Mouse (Mus musculus): ENCODE data around the gene Ppm1l.
"Not testable (repeated sequence)": the region's sequence is repeated elsewhere in the genome, so short reads cannot be mapped to it uniquely, and the experiment has no call there.

Gene Ppm1l

DNA sequence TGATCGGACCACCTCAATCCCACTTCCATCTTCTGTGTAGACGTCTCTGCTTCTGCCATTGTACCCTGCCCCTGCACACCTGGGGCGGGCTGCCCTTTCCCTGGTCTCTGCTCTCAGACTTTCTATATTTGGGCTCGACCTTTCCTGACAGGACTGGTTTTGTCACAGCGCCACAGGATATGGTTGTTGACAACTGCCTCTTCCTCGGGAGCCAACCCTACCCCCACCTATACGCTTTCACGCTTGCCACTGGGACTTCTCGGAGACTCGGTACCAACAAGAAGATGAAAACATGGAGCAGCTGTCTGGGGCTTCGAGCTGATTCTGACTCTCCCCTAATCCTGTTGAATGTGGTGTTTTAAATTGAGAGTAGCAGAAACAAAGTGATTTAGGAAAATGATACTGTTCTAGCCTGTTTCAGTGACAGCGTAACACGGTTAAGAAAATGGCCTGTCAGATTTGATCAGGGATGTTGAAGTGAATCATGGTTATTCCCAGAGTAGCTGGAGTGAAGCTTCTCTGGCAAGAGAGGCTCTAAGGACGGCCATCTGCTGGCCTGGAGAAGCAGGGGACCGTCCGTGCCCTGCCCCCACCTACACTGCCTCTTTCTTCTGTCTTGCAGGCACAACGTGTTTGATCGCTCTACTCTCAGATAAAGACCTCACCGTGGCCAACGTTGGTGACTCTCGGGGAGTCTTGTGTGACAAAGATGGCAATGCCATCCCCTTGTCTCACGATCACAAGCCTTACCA is 232.2 kb downstream of the Ppm1l start:
- no peak for DNase-seq

DNA sequence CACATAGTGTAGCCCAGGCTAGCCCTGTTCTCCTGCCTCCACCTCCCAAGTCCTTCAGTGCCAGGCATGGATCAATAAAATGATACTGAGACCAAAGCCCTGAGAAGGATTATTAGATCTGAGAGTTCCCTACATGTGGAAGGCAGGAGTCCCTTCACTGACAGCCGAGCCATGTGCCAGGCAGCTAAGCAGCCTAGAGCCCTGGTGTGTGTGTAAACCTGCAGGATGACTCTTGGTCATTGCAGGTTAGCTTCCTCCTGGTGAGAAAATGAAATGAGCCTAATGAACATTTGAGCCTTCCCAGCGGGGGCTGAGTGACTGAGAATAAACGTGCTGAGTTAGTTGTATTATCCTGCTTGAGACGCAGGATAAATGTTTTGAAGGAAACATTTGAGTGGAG is 232.9 kb downstream of the Ppm1l start:
- no peak for DNase-seq

DNA sequence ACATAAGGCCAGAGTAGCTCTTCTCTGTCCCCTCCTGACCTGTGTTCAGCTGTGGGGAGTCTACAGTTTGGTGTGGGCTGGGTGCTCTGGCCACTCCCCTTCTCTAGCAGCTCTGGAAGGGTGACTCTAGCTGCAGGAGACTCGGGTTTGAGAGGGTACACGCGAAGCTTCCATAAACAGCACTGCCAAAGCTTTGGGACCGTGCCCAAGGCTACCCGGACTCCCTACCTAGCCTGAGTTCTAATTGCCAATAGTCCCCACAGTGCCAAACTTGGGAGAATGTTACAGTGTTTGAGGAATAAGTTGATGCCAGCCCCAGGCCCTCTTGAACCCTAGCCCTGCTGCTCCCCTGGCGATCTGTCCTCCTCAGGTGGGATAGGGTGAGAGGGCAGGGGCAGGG is 238.8 kb downstream of the Ppm1l start:
- DNase-seq: no peak

DNA sequence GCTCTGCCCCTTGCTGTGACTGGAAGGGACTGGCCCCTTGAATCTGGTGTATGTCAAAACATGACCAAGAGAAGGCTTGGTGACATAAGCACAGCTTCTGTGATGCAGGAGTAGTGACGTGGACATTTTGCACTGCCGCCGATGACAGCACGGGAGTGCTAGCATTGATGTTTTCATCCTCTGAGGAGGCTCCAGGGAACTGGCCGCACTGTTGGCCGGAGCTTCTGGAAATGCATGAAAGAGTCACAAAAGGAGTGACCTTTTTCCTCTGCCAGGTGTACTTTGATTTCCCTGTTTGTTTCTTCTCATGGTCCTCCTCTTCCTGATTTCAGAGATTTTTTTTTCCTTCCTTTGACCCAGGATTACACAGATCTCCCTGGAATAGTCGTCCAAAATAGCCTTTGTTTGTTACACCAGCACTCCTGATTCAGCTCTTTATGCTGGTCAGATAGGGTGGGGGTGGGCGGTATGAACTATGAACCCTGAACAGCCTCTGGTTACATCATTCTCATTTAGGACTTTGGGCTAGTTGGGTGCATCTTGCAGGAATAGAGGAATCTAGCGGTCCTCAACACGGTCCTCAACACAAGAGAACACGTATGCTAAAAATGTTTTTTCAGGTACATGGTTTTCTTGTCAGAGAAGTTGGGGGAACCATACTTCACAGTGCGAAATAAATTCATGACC is 239.6 kb downstream of the Ppm1l start:
- no peak for DNase-seq

DNA sequence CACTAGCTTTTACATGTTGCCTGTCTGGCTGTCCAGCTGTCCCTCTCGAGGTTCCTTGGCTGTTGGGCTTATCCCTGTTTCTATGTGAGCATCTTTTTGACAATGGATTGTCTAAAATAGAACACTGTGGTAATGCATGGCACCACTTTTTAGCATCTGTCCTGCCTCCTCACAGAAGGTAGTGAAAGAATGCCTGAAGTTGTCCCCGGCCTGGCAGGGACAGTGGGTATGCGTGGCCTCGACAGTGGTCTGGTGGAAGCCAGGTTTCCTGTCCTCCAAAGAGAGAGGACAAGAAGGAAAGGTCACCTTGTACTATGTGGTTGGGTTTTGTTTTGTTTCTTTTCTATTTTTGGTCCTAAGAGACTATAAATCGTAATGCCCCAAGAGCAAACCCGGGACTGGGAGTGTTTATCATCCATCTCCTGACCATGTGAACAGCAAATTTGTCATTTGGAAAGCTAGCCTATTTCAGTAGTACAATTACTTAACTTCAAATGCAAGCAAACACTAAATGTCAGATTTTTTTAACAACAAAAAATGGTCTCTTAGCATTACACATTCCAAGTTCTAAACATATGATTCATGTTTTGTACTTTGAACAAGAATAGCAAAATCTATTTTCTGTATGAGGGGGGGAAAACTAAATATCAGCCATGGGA is 242.8 kb downstream of the Ppm1l start:
- no peak for DNase-seq

DNA sequence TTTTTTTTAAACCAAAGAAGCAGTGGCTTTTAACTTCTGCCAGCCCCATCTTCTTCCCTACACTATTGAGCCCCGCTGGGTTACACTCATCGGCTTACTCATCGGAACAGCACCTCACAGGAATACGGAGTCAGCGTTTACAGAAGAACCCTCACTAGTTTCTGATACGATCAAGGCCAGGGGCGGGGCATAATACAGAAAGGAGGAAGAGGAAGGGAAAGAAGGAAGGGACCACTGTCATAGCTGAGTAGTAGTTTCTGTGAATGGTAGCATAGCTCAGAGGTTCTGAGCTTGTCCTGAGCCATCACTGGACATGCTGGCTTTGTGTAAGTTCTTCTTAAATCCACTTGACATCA is 243.3 kb downstream of the Ppm1l start:
- DNase-seq: no peak

DNA sequence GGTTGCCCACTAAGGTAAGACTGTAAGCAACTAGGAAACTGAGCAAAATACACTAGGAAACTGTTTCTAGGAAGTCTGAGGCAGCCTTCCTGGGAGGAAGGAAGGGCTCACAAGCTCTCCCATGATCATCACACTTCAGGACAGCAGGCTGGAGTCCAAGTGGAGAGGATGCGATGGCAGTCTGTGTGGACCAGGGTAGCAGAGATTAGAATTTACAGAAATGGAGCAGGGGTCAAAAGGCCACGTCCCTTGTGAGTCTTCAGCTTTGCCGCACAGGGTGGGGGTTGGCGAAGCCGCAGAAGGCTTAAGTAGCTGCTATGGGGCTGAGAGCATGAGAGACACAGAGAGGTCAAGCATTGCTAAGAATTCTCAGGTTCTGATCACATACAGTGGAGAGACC is 245.0 kb downstream of the Ppm1l start:
- no peak for DNase-seq

DNA sequence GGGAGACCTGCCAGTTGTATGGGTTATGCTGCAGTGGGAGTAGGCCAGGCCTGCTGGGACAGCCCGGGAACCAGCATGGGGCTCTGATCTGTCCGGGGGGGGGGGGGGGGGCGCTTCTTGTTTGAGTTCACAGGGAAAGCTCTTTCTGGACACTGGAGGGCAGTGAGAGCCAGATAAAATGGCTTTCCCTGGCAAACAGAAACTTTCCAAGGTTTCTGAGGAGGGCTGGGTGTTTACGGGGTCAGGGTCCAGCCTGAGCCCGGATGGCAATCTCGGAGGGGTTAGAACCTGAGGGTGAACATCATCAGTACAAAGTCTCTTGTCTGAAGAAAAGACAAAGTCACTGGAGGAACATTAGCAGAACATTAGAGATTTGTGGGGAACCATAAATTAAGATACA is 246.7 kb downstream of the Ppm1l start:
- DNase-seq: no peak

DNA sequence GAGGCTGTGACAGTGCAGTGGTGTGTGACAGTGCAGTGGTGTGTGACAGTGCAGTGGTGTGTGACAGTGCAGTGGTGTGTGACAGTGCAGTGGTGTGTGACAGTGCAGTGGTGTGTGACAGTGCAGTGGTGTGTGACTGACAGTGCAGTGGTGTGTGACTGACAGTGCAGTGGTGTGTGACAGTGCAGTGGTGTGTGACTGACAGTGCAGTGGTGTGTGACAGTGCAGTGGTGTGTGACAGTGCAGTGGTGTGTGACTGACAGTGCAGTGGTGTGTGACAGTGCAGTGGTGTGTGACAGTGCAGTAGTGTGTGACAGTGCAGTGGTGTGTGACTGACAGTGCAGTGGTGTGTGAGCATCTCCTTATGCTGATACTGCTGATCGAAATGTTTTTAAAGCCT is 248.9 kb downstream of the Ppm1l start:
- not testable (repeated sequence) for DNase-seq

DNA sequence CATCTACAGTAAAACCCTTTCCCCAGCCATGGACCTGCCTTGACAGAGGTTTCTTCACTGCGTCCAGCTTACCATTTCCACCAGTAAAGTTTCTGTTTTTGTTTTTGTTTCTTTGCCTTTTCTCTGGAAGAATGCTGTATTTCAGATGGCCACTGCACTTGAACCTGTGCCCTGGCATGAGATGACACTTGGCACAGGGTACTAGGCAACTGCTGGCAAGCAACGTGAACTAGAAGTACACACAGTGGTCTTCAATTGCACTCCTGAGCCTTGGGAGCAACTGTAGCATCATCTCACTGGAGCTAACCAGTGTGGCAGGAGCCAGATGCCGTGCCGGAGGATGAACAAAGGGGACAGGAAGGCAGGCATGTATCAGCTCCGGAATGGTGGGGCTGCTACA is 255.9 kb downstream of the Ppm1l start:
- DNase-seq: no peak

DNA sequence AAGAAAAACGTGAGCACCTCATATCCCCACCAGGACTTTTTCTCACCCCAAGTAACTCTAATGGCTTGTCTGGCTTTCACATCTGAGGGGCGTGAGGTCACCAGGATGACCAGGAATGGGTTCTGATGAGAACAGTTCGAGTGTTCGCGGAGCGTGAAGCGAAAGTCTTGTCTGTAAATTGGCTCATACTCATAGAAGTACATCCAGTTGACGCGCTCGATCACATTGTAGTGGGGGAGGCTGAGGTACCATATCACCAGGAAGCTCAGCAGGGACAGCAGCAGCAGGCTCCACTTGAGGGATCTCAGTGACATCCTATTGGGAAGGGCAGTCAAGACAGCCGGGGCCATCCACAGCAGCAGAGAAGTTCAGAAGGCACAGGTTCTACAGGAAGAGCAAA is 258.9 kb downstream of the Ppm1l start:
- DNase-seq: no peak

DNA sequence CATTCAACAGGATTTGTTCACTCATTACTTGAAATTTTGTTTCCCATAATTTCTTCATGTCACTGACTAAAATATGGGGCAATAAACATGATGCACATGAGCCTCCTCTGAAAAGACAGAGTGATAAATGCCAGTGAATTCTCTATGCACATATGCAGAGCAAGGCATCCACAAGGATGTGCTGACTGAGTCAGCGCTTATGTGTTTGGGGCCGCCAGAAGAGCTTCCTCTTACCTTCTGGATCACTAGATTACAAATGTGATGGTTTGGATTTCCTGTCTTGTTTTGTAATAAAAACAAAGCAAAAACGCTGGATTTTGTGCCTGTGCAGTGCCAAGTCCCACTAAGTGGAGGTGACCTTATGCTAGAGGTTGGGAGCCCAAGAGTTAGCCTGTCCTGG is 260.1 kb downstream of the Ppm1l start:
- DNase-seq: no peak

DNA sequence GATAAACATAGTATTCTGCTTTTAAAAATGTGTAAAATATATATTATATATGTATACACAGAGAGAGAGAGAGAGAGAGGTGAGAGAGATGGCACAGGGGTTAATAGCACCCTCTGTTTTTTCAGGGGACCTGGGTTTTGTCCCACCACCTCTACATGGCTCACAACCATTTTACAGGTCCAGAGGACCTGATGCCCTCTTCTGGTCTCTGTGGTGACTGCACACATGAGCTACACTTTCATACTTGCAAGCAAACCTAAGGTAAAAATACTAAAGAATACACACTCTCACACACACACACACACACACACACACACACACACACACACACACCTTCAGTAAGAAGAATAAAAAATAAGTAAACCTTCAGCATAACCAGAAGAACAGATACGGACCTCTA is 262.1 kb downstream of the Ppm1l start:
- DNase-seq: no peak

DNA sequence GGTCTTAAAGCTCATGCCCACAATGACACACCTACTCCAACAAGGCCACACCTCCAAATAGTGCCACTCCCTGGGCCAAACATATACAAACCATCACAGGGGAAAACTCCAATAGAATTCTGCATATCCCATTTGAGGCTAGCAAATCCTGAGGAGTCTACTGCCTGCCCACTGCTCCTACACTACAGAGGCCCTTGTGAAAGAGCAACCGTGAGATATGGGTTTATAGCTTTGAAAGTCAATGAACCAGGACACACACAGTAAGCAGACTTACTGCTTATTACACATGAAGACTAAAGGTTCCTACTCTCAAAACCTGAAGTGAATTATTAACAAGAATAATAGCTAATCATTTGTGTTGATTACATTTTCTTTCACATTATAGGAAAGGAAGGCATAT is 267.1 kb downstream of the Ppm1l start:
- DNase-seq: no peak

DNA sequence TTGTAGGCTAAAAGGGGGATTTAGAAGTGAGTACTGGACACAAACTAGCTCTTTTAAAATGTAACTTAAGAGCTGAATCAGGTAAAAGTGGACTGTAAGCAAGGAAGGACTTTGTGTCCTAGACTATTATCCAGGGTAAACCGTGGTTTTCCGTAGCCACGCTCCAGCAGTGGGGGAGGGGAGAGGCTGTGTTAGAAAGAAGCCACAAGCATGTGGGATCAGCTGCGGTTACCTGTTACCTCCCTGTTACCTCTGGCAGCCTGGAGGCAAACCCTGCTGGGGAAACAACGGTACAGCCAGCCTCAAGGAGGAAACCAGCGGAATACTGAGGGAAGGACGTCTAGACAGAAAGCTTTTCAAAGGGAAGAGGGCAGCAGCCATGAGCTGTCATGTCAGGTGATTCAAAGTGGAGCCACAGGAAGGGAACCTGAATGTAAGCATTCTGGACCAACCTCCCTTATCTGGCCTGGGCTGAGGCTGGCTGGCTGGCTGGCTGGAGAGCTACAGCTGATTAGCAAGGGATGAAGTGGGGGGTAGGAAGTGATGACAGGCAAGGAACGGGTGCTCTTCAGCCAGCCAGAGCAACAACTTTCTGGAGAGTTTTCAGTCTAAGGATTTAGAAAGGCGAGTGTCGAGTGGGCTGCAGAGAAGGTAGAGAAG is 271.6 kb downstream of the Ppm1l start:
- no peak for DNase-seq

DNA sequence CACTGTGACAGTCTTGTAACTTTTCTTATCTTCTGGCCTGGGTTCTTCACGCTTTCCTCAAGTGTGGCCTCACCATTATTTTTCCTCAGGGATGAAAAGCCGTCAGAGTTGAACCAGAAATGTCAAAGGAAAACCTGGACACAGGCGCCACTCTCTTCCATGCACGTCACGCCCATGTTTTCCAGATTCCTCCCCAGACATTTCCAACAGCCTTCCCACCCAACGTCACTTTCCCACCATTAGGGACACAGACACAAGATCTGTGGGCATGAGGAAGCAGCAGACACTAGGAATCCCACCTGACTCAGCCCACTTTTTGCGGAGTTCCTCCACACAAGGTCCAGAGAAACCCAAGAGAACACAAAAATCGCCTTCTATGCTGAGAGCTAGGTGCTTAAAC is 276.8 kb downstream of the Ppm1l start:
- no peak for DNase-seq

DNA sequence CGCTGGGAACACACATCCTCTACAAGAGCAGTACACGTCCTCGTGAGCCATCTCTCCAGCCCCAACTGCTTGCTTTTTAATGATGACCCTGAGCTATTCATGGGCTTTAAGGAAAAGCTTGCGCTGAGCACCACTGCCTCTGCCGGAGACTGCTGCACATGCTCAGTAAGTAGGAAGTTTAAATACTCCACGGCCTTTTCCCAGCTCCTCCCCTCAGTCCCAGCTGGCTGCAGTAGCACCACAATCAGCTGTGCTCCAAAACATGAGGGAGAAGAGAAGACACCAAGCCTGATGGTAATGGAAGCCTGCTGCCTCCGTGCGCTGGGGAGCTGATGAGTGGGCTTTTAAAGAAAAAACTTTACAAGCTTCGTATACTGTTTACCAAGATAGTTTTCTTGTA is 277.4 kb downstream of the Ppm1l start:
- DNase-seq: no peak

DNA sequence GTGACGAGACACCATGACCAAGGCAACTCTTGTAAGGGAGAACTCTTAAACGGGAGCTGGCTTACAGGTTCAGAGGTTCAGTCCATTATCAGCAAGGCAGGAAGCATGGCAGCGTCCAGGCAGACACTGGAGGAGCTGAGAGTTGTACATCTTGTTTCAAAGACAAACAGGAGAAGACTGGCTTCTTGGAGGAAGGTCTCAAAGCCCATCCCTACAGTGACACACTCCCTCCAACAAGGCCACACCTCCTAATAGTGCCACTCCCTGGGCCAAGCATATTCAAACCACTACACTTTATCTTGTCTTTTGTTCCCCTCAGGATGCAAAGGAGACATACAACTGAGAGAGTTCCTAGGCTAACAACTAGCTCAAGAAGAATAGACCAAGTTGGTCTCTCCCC is 279.5 kb downstream of the Ppm1l start:
- no peak for DNase-seq

DNA sequence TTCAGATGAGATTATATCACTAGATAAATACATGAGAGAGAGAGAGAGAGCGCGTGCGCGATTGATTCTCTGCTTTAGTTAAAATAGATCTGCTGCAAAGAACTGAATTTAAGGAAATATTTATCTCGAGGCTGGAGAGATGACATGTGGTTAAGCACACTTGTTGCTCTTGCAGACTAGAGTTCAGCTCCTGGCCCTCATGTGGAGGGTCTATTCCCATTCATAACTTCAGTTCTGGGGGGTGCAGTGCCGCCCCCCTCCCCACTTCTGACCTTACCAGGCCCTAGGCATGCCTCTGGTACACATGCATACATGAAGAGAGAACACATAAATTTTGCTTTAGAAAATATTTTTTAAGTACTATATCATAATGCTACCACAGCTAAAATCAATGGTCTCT is 280.6 kb downstream of the Ppm1l start:
- DNase-seq: no peak

DNA sequence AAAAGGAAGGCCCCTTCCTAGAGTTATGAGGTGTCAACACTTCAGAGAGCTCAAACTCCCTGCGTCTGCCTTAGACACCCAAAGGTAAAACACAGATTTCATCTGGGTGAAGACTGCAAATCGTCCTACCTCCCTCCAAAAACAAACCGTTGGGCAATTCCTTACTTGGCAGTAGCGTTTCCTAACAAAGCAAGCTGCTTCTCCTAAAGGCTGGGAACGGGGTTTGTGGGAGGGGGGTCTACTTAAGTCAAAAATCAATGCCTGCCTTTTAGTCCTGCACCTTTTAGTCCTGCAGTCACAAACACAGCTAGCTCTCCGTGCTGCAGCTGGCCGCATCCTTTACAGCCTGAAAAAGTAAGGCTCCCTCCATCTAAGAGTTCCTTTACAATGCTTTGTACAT is 281.2 kb downstream of the Ppm1l start:
- DNase-seq: no peak

DNA sequence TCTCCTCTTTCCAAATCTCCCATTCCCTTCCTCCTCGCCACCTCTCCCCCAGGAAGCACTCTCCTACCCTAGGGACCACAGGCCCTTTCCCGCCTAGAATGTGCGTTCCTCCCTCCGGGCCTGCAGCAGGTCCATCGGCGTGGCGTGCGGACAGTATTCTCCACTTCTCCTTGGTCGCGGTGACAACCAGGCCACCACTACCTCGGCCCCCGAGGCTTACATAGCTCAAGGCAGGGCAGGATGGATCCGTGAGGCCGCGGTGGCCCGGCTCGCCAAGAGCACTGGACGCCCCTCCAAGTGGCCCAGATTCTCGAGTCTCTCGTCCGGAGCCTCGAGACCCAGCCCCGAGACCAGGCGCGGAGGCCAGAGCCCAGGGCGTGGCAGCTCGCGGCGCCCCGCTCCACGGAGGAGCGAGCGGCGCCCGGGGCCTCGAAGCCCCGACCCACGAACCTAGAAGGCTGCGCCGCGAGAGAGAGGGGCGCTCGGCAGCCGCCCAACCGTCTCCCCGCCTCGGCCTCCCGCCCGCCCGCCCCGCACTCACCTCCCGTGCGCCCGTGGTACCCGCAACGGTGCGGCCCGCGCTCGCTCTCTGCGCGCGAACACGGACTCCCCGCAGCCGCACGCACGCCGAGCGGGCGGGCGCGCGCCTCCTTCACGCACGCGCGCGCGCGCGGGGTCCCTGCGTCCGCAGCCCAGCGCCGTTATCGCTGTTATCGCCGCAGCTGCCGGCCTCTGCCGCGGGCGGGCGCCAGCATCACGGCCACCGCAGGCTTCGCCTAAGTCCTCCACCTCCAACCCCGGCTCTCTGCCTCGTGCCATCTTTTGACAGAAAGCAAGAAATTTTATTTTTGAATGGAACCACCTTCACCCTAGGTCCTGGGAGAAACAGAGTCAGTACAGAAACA is 281.9 kb downstream of the Ppm1l start, which contains the start of gene B3galnt1:
Gene B3galnt1, minus strand, starts transcription at position 700 of the 905 bp plus-strand sequence.
- DNase-seq: no peak

DNA sequence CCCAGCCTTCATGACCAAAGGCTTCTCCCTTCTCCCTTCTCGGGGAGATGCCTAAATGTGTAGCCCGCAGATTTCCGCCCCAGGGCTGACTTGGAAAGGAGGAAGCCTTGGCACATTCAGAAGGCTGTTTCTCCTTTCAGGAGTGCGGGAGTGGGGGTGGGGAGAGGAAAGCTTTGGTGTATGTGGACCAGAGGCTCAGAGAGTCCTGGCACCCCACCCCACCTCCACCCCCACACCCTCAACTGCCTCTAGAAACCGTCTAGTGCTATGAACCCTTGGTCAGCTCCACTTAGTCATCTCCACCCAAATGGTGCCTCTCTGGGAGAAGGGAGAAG is 282.5 kb downstream of the Ppm1l start:
- no peak for DNase-seq

DNA sequence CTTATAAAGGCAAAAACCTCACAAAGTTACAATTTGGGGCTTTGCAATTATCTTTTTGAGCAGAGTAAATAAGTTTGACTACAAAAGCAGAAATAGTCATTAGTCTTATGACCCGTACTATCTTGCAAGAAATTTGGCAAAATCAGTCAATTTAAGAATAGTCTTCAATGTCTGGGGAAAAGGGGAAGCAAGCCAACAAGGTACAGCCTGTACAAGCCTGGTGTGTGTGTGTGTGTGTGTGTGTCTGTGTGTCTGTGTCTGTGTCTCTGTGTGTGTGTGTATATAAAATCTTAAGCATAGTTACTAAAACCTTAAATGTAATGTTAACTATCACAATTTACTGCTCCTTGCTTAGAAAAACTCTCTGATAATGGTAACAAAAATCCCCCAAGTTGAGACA is 290.3 kb downstream of the Ppm1l start:
- DNase-seq: no peak

All from thymus, adult 18-20 months (tissue).